Mouse (Mus musculus): Measurements from ENCODE around the gene Tbc1d22b.

DNA sequence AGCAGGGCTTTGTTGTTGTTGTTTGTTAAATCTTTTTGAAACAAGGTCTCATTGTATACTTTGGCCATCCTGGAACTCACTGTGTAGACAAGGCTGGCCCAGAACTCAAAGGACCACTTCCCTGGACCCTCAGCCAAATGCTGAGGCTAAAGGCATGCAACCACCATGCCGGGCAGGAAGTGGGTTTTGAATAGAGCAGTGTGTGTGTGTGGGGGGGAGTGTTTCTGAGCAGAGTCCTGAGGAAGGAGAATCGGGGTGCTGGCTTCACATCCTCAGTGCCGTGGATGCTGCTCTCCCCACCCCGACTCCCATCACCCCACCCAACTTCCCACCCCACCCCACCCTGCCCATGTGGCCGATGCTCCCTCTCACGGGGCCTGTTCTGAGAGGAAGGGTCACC lies 35.9 kb downstream of the Tbc1d22b start:
- TF ChIP-seq GATA1 (IDR thresholded peaks at IDR 0.05; ENCODE audit: borderline replicate concordance, low read length) (no peak), FLI1 (IDR thresholded peaks at IDR 0.05; ENCODE audit: low read length) (no peak)
